Mouse (Mus musculus) T-cell, adult 2 months (primary cell): ENCODE measurements at regions not wholly inside any gene's neighbourhood (a gene's known extent, or its start where the extent isn't known, plus 50 kb on each side); places are given as distances from the start of the nearest gene placed in this dataset.

Source experiments
- DNase-seq: peaks from one replicate; pipeline ENCODE4 v3.0.0; 2022; ENCODE audit warnings: low spot score

- no peak for DNase-seq
Measured at GRCm38 (mm10) chr9:96419151-96419550, 54.9 kb upstream of the Atp1b3 start.

- DNase-seq = peak; percentile 59
Measured at GRCm38 (mm10) chr9:96415873-96416570, 51.8 kb upstream of the Atp1b3 start.
